Mouse (Mus musculus): Measurements from ENCODE around the gene Slc24a2. TPM values are rescaled to one million over a fixed set of nuclear protein-coding genes. Genes with fewer than 3 reads are reported as not detected.

The Slc24a2 gene
- polyA plus RNA-seq, 1 experiment from 2014 or later = 1.7 TPM

GRCm38 (mm10) chr4:87109331-87110059, 120.8 kb downstream of the Slc24a2 start:
- Histone ChIP-seq H3K27me3 (no peaks in the 10 kb centered on the region), H3K4me1 (no peaks in the 10 kb centered on the region), H3K4me3 (no peak overlapping the region), H3K9me3 (no peaks in the 10 kb centered on the region), H3K4me2 (replicated peaks) (no peak overlapping the region), H3K9ac (replicated peaks) (no peak overlapping the region), H3K36me3 (no peaks in the 10 kb centered on the region), H3K27ac (replicated peaks) (no peak overlapping the region)
- ATAC-seq (ENCODE audit: low FRiP score, low read depth) = peak; percentile 62; the same call in 1 of the 2 replicates
- WGBS = 86% methylated on average over 8 of the region's 8 CpGs

GRCm38 (mm10) chr4:87100936-87101335, 129.3 kb downstream of the Slc24a2 start:
- 75% methylated on average over 5 of the region's 5 CpGs for whole genome bisulfite sequencing

GRCm38 (mm10) chr4:87096186-87096585, 134.1 kb downstream of the Slc24a2 start:
- Histone ChIP-seq H3K27ac (replicated peaks) (no peak overlapping the region), H3K9ac (replicated peaks) (no peak overlapping the region), H3K27me3 (no peaks in the 10 kb centered on the region), H3K4me2 (replicated peaks) (no peak overlapping the region), H3K36me3 (no peaks in the 10 kb centered on the region), H3K9me3 (no peaks in the 10 kb centered on the region), H3K4me1 (no peaks in the 10 kb centered on the region), H3K4me3 (no peak overlapping the region)
- ATAC-seq (ENCODE audit: low FRiP score, low read depth) = no peak
- 91% methylated on average over 5 of the region's 5 CpGs for WGBS

More at GRCm38 (mm10) chr4:87100936-87101335, 129.3 kb downstream of the Slc24a2 start:
- Histone ChIP-seq H3K4me3 (no peak overlapping the region), H3K9me3 (no peaks in the 10 kb centered on the region), H3K4me1 (no peaks in the 10 kb centered on the region), H3K9ac (replicated peaks) (no peak overlapping the region), H3K27me3 (no peaks in the 10 kb centered on the region), H3K27ac (replicated peaks) (no peak overlapping the region), H3K4me2 (replicated peaks) (no peak overlapping the region), H3K36me3 (no peaks in the 10 kb centered on the region)
- no peak for ATAC-seq (ENCODE audit: low FRiP score, low read depth)

GRCm38 (mm10) chr4:87093612-87094011, 136.7 kb downstream of the Slc24a2 start:
- Histone ChIP-seq H3K4me1 (no peaks in the 10 kb centered on the region), H3K27me3 (no peaks in the 10 kb centered on the region), H3K9me3 (no peaks in the 10 kb centered on the region), H3K4me3 (no peak overlapping the region), H3K36me3 (no peaks in the 10 kb centered on the region), H3K4me2 (replicated peaks) (no peak overlapping the region), H3K27ac (replicated peaks) (no peak overlapping the region), H3K9ac (replicated peaks) (no peak overlapping the region)
- ATAC-seq (ENCODE audit: low FRiP score, low read depth) = no peak
- 79% methylated on average over 3 of the region's 3 CpGs for whole genome bisulfite sequencing

GRCm38 (mm10) chr4:87090841-87091240, 139.4 kb downstream of the Slc24a2 start:
- Histone ChIP-seq H3K4me3 (no peak overlapping the region), H3K36me3 (no peaks in the 10 kb centered on the region), H3K9ac (replicated peaks) (no peak overlapping the region), H3K4me1 (no peaks in the 10 kb centered on the region), H3K27me3 (no peaks in the 10 kb centered on the region), H3K27ac (replicated peaks) (no peak overlapping the region), H3K4me2 (replicated peaks) (no peak overlapping the region), H3K9me3 (no peaks in the 10 kb centered on the region)
- no peak for ATAC-seq (ENCODE audit: low FRiP score, low read depth)

- Histone ChIP-seq H3K4me1 (no peaks in the 10 kb centered on the region), H3K36me3 (no peaks in the 10 kb centered on the region), H3K9me3 (no peaks in the 10 kb centered on the region), H3K27ac (replicated peaks) (no peak overlapping the region), H3K4me3 (no peak overlapping the region), H3K4me2 (replicated peaks) (no peak overlapping the region), H3K9ac (replicated peaks) (no peak overlapping the region), H3K27me3 (no peaks in the 10 kb centered on the region)
- ATAC-seq (ENCODE audit: low FRiP score, low read depth) = no peak
- WGBS = 85% methylated on average over 6 of the region's 6 CpGs
Observed at GRCm38 (mm10) chr4:87088713-87089112, 141.6 kb downstream of the Slc24a2 start.

- WGBS = 86% methylated on average over 5 of the region's 5 CpGs
- H3K4me1 ChIP-seq = no peaks in the 10 kb centered on the region
- H3K27me3 ChIP-seq = no peaks in the 10 kb centered on the region
- no peak overlapping the region for H3K4me3 ChIP-seq
- no peak overlapping the region for H3K9ac ChIP-seq (replicated peaks)
- ATAC-seq (ENCODE audit: low FRiP score, low read depth) = no peak
- no peaks in the 10 kb centered on the region for H3K36me3 ChIP-seq
- peak overlapping the region; percentile 61; the same call in 1 of the 2 replicates for H3K27ac ChIP-seq (replicated peaks)
- no peaks in the 10 kb centered on the region for H3K9me3 ChIP-seq
- H3K4me2 ChIP-seq (replicated peaks) = no peak overlapping the region
Observed at GRCm38 (mm10) chr4:87087597-87087996, 142.7 kb downstream of the Slc24a2 start.

GRCm38 (mm10) chr4:87086933-87087577, 143.2 kb downstream of the Slc24a2 start:
- no peak overlapping the region for H3K9ac ChIP-seq (replicated peaks)
- H3K27me3 ChIP-seq = no peaks in the 10 kb centered on the region
- no peaks in the 10 kb centered on the region for H3K9me3 ChIP-seq
- H3K36me3 ChIP-seq = no peaks in the 10 kb centered on the region
- peak overlapping the region; percentile 61 for H3K27ac ChIP-seq (replicated peaks)
- no peaks in the 10 kb centered on the region for H3K4me1 ChIP-seq
- WGBS = 73% methylated on average over 11 of the region's 11 CpGs
- H3K4me2 ChIP-seq (replicated peaks) = no peak overlapping the region
- ATAC-seq (ENCODE audit: low FRiP score, low read depth) = no peak
- H3K4me3 ChIP-seq = no peak overlapping the region

GRCm38 (mm10) chr4:87081321-87081720, 149.0 kb downstream of the Slc24a2 start:
- no peak for ATAC-seq (ENCODE audit: low FRiP score, low read depth)
- H3K36me3 ChIP-seq = no peaks in the 10 kb centered on the region
- no peaks in the 10 kb centered on the region for H3K27me3 ChIP-seq
- H3K4me2 ChIP-seq (replicated peaks) = no peak overlapping the region
- no peak overlapping the region for H3K27ac ChIP-seq (replicated peaks)
- H3K4me3 ChIP-seq = no peak overlapping the region
- no peaks in the 10 kb centered on the region for H3K9me3 ChIP-seq
- H3K4me1 ChIP-seq = no peaks in the 10 kb centered on the region
- 88% methylated on average over 6 of the region's 6 CpGs for WGBS
- no peak overlapping the region for H3K9ac ChIP-seq (replicated peaks)

GRCm38 (mm10) chr4:87079305-87079704, 151.0 kb downstream of the Slc24a2 start:
- H3K9ac ChIP-seq (replicated peaks) = no peak overlapping the region
- no peaks in the 10 kb centered on the region for H3K36me3 ChIP-seq
- H3K9me3 ChIP-seq = no peaks in the 10 kb centered on the region
- no peak overlapping the region for H3K4me2 ChIP-seq (replicated peaks)
- ATAC-seq (ENCODE audit: low FRiP score, low read depth) = no peak
- H3K27me3 ChIP-seq = no peaks in the 10 kb centered on the region
- no peak overlapping the region for H3K4me3 ChIP-seq
- H3K4me1 ChIP-seq = no peaks in the 10 kb centered on the region
- no peak overlapping the region for H3K27ac ChIP-seq (replicated peaks)
- 78% methylated on average over 4 of the region's 4 CpGs for WGBS

- Histone ChIP-seq H3K27me3 (no peaks in the 10 kb centered on the region), H3K4me2 (replicated peaks) (no peak overlapping the region), H3K9me3 (no peaks in the 10 kb centered on the region), H3K4me3 (no peak overlapping the region), H3K36me3 (no peaks in the 10 kb centered on the region), H3K27ac (replicated peaks) (no peak overlapping the region), H3K9ac (replicated peaks) (no peak overlapping the region), H3K4me1 (no peaks in the 10 kb centered on the region)
- WGBS = 65% methylated on average over 2 of the region's 2 CpGs
- ATAC-seq (ENCODE audit: low FRiP score, low read depth) = no peak
Observed at GRCm38 (mm10) chr4:87078726-87079125, 151.6 kb downstream of the Slc24a2 start.

- no peak overlapping the region for H3K9ac ChIP-seq (replicated peaks)
- no peak overlapping the region for H3K4me2 ChIP-seq (replicated peaks)
- H3K4me3 ChIP-seq = no peak overlapping the region
- H3K27me3 ChIP-seq = no peaks in the 10 kb centered on the region
- ATAC-seq (ENCODE audit: low FRiP score, low read depth) = no peak
- H3K27ac ChIP-seq (replicated peaks) = no peak overlapping the region
- 58% methylated on average over 3 of the region's 3 CpGs for WGBS
- no peaks in the 10 kb centered on the region for H3K9me3 ChIP-seq
- no peaks in the 10 kb centered on the region for H3K4me1 ChIP-seq
- H3K36me3 ChIP-seq = no peaks in the 10 kb centered on the region
Observed at GRCm38 (mm10) chr4:87075761-87076160, 154.5 kb downstream of the Slc24a2 start.
